Mouse (Mus musculus) C2C12 (cell line): ENCODE results near the gene Taz. TPM values are rescaled to one million over a fixed set of nuclear protein-coding genes. Genes with fewer than 3 reads are reported as not detected.

Experiments
- H3K27me3 ChIP-seq: one replicate; pipeline ENCODE4 v1.6.1; 2011; ENCODE audit not compliant: control insufficient read depth, insufficient read depth, insufficient read length
- H3K36me3 ChIP-seq: one replicate; pipeline ENCODE4 v1.6.1; 2011; ENCODE audit not compliant: control insufficient read depth, insufficient read depth
- H3K4me3 ChIP-seq: one replicate; pipeline ENCODE4 v1.5.1; 2011; ENCODE audit warnings: mild to moderate bottlenecking, control low read depth; ENCODE audit not compliant: poor library complexity, insufficient read depth, severe bottlenecking
- H3K79me2 ChIP-seq: one replicate; pipeline ENCODE4 v1.6.1; 2011; ENCODE audit not compliant: control insufficient read depth, insufficient read depth
- H3K79me3 ChIP-seq: one replicate; pipeline ENCODE4 v1.6.1; 2011; ENCODE audit warnings: low read depth, control low read depth
- H3ac ChIP-seq: one replicate; pipeline ENCODE3; 2011; ENCODE audit warnings: low read depth; ENCODE audit not compliant: control insufficient read depth, insufficient read length
- CEBPB ChIP-seq: IDR thresholded peaks from one replicate; pipeline ENCODE4 v1.6.1; 2011; ENCODE audit warnings: low read depth, mild to moderate bottlenecking, control low read depth, moderate library complexity
- CTCF ChIP-seq: IDR thresholded peaks from one replicate; pipeline ENCODE4 v1.5.1; 2011; ENCODE audit not compliant: control insufficient read depth, insufficient read depth, insufficient read length
- FOSL1 ChIP-seq: IDR thresholded peaks from one replicate; pipeline ENCODE4 v1.8.0; 2011; ENCODE audit warnings: mild to moderate bottlenecking, low read length; ENCODE audit not compliant: poor library complexity, insufficient read depth, severe bottlenecking
- MAX ChIP-seq: IDR thresholded peaks from one replicate; pipeline ENCODE4 v1.6.1; 2011; ENCODE audit warnings: mild to moderate bottlenecking, control low read depth
- MYOD1 ChIP-seq: IDR thresholded peaks from one replicate; pipeline ENCODE4 v1.6.1; 2011; ENCODE audit warnings: low read depth; ENCODE audit not compliant: control insufficient read depth, insufficient read length
- MYOG ChIP-seq: IDR thresholded peaks from one replicate; pipeline ENCODE4 v1.6.1; 2011; ENCODE audit not compliant: control insufficient read depth, insufficient read length; ENCODE audit errors: extremely low read depth
- USF1 ChIP-seq: IDR thresholded peaks from one replicate; pipeline ENCODE4 v1.6.1; 2011; ENCODE audit warnings: low read depth, mild to moderate bottlenecking, control low read depth, moderate library complexity
- polyA plus RNA-seq: library from polyadenylated mRNA; unstranded; fragments of >200 nt; fragmentation: generic; extraction: Trizol; gene quantifications from one replicate; pipeline ENCODE4 v1.2.1, GENCODE M21; 2012; ENCODE audit warnings: missing spikeins

Taz gene
- polyA plus RNA-seq, 1 experiment: 18.1 TPM

- Histone ChIP-seq H3K36me3 (peaks cover 16% of the 10 kb centered on the region), H3K79me3 (peaks cover 7% of the 10 kb centered on the region)
- TF ChIP-seq MAX (no peak), USF1 (no peak), FOSL1 (no peak), CTCF (no peak), CEBPB (no peak), MYOG (no peak)
Measured at GRCm38 (mm10) chrX:74296538-74297448, 15.1 kb downstream of the Taz start, which contains the start of gene Atp6ap1. Gene Atp6ap1 (plus strand): TSS chrX:74297097.

DNA sequence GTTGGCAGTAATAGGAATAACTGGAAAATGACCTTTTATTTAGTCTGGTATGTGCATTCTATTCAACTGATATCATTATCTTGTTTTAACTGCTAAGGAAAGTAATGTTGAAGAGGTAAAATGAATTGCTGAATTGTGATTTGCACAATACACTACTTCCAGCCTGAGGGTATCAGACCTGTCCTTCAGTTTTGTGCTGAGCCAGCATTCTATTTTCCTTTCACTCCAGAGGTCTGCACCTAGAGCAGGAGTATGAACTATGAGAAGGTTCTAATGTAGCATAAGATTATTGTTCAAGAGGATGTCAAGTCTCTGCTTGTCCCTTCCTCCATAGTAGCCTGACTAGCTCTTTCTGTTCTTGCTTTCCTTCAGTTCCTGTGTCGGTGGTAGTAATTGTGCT, 16.6 kb downstream of the Taz start:
- TF ChIP-seq MYOG (no peak), CEBPB (no peak), MAX (no peak), MYOD1 (no peak), USF1 (no peak), CTCF (no peak), FOSL1 (no peak)
- H3K79me2 ChIP-seq: peaks cover 20% of the 10 kb centered on the region
- H3K4me3 ChIP-seq: no peak overlapping the region
- H3K79me3 ChIP-seq: peaks cover 7% of the 10 kb centered on the region
- H3ac ChIP-seq: no peak overlapping the region
- peaks cover 25% of the 10 kb centered on the region for H3K36me3 ChIP-seq
- no peaks in the 10 kb centered on the region for H3K27me3 ChIP-seq

More at GRCm38 (mm10) chrX:74296538-74297448, 15.1 kb downstream of the Taz start, which contains the start of gene Atp6ap1:
- H3K27me3 ChIP-seq: no peaks in the 10 kb centered on the region
- peaks cover 20% of the 10 kb centered on the region for H3K79me2 ChIP-seq
- H3K4me3 ChIP-seq: peak within 1 kb of the TSS; percentile 55
- H3ac ChIP-seq: peak within 1 kb of the TSS; percentile 93

DNA sequence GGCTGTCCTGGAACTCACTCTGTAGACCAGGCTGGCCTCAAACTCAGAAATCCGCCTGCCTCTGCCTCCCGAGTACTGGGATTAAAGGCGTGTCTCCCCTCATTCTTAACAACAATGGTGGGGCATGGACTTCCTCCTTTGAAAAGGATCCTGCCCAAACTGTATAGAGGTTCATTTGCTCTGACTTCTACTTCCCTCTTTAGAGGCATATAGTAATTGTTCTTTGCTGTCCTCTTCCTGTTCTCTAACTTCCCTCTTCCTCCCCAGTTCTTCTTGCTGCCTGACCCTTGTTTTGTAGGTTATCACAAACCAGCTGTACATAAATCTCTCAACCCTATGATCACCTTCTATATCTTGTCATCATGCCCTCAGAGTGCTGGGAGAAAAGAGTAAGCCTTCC, 18.0 kb downstream of the Taz start:
- TF ChIP-seq CTCF (no peak), CEBPB (no peak), MYOD1 (no peak), MAX (no peak), MYOG (no peak), USF1 (no peak), FOSL1 (no peak)
- H3K4me3 ChIP-seq: no peak overlapping the region
- H3K27me3 ChIP-seq: no peaks in the 10 kb centered on the region
- peaks cover 25% of the 10 kb centered on the region for H3K36me3 ChIP-seq
- H3ac ChIP-seq: no peak overlapping the region
- peaks cover 20% of the 10 kb centered on the region for H3K79me2 ChIP-seq
- peaks cover 7% of the 10 kb centered on the region for H3K79me3 ChIP-seq

- Histone ChIP-seq H3K27me3 (no peaks in the 10 kb centered on the region), H3K4me3 (peak within 1 kb of the TSS; percentile 49), H3K36me3 (peaks cover 46% of the 10 kb centered on the region), H3ac (peak within 1 kb of the TSS; percentile 77), H3K79me2 (peaks cover 28% of the 10 kb centered on the region), H3K79me3 (peaks cover 16% of the 10 kb centered on the region)
- TF ChIP-seq CTCF (no peak), MYOG (no peak), MYOD1 (no peak), FOSL1 (no peak), USF1 (no peak), MAX (no peak), CEBPB (no peak)
Measured at GRCm38 (mm10) chrX:74304867-74305700, 23.4 kb downstream of the Taz start, which contains the start of gene Gdi1. Gene Gdi1 (plus strand): TSS chrX:74304998.
